Mouse (Mus musculus): Measurements from ENCODE around the gene She.

Gene She

DNA sequence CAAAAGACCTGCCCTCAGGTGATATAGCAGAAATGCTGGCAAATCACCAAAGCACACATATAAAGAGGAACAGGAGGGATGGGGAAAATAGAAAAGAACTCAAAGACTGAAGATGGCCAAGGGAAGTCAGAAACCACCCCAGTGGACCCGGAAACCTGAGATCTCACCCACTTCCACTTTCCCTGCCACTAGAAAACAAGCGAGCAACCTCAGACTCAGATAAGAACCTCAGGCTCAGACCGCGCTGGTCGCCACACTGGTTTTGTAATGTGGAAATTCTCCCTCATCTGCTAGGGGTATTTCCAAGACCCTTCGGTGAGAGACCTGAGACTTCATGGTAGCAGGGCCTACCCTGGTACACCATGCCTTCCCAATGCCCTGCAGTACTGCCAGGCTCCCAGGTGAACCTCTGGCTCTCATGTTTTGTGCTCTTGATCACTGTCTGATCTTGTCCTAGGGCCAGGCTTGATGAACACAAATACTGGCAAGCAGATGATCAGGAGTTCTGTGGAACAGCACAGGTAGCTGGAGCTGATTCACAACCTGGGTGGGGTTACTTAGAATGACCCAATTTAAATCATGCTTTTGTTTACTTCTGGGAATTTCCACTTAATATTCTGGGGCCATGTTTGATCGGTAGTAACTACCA, 56.5 kb downstream of the She start:
- DNase-seq, result no peak

DNA sequence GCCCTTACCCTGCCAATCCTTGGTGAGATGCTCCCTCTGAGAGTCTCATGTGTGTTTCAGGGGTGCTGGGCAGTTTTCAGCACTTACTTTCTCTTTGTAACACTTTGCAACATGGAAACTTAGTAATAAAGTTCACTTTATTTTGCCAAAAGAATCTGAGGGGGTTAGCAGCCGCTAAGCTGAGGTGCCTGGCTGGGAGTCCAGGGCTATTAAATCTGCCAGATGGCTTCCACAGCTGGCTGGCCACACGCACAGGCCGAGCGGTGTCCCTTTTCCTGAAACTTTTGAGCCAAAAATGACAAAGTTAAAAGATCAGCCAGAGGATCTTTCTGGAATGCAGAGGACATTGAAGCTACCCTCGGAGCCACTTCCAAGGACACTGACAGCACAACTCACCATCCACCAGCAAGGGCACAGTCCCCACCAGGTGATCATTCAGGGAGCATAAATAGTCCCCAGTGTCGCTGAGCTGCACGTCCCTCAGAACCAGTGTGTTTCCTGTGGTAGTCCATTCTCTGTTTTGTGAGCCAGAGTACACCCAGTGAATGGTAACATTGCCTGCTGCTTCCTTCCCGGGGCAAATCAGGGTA, 58.8 kb downstream of the She start:
- DNase-seq, result no peak

DNA sequence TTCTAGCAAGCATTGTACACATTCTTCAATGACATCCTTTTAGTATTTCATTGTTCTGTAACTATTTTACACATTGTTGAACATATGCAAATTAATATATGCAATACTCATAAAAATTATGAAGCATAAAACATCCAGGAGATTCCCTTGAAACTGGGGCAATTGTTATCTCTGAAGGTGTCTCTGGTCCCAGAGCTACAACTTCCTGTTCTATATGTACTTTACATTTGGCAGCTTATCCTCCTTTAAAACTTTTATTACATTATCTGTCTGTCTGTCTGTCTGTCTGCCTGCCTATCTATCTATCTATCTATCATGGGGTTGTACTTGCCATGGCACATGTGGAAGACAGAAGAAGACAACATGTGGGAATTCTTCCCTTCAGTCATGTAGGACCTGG, 60.5 kb downstream of the She start:
- no peak for DNase-seq

DNA sequence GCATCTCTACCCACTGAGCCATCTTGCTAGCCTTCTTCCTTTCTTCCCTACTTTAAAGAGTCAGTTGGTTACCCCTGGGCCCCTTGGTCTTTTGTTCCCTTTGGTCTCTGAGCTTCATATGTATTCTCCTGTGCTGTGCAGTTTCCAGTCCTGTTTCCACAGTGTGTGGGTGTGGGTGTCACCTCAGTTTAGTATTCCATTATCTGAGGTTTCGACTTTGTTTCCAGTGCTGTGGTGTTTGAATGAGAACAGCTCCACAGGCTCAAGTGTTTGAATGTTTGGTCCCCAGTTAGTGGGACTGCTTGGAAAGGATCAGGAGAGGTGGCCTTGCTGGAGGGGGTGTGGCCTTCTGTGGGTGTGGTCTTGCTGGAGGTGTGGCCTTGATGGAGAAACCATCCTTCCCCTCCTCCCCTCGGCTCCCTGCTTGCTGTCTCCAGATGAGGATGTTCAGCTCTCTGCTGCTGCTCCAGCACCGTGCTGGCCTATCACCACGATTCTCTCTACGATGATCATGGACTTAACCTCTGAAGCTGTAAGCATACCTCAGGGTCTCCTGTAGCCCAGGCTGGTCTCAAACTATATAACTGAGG, 61.4 kb downstream of the She start:
- no peak for DNase-seq

DNA sequence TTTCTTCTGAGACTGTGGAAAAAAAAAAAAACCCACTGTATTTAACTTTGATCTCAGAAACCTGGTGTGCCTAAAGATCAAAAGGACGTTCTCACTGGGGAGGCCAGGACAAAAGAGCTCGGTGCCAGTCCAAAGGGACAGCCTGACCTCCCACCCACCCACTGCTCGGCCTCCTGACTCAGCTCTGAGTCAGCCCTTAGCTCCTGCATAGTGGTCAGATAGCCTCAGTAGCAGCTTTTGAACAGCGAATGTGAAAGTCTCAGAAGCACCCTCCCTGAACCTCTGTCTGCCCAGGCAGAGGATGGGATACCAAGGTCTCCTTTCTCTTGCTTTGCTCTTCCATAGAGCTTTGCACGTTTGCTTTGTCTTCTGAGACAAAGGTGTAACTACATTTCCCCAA, 65.4 kb downstream of the She start:
- no peak for DNase-seq

DNA sequence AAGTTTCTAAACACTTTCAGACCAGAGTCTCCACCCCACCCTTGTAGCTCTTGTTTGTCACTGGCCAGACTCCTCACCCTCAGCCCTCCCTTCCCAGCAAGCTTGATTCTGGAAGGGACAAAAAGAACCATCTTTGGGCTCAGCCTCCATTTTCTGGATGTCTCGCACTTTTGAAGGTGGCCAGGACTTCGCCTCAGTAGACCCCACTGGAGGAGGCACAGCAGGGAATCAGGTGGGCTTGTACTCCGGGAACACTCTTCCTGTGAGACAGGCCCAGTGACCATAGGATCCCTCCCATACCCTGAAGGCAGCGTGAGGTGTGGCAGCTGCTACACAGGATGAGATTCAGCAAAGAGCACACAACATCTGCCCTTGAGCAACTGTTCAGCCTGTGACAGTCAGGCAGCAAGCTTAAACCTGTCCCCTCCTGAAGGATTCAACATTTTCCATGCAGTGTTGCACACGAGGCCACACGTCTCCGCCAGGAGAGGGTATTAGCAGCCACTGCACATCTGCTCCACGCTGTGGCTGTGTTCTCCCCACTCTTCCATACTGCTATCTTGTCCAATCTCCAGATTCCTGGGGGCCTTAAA, 66.1 kb downstream of the She start:
- no peak for DNase-seq

DNA sequence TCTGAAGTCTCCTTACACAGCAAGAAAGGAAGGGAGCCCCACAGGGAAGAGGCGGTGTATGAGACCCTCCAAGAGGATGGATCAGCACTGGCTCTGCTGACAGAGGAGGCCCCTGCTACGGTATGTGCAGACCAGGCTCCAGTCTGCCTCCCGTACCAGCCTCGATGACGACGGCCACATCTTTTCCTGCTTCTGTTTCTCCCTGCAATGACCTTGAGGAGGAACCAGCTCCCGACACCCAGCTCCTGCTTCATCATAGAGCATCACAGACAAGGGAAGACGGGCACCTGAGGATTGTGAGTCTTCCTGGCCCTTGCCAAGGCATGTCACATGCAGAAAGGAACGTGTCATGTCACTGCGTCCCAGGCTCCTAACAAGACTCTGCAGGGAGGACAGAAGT, 66.8 kb downstream of the She start:
- no peak for DNase-seq

DNA sequence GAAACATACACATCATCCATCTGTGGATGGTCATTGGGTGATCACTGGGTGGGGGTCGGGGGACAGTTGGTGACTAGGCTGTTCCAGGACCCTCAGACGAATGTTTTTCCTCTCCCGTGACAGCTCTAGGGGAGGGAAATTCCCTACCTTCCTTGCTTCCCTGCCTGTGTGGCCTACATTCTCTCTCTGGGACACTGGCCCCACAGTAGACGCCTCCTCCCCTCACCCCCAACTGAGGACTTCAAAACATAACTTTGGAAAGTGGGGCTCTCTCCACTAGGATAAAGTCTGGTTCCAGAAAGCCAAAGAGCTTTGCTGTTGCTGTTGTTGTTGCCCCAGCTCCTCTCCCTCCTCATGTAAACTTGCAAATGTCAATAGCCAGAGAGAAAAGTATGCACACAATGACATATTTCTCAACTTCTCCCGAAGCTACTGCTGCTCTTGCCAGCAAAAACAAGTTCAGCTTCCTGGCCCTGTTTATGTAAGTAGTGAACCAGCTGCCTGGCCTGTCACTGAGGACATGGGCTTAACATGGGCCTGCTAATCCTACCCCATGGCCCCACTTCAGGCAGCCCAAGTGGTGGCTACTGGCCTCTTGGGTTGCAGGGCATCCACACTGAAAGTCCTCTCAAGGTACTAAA, 67.8 kb downstream of the She start:
- DNase-seq, result no peak

DNA sequence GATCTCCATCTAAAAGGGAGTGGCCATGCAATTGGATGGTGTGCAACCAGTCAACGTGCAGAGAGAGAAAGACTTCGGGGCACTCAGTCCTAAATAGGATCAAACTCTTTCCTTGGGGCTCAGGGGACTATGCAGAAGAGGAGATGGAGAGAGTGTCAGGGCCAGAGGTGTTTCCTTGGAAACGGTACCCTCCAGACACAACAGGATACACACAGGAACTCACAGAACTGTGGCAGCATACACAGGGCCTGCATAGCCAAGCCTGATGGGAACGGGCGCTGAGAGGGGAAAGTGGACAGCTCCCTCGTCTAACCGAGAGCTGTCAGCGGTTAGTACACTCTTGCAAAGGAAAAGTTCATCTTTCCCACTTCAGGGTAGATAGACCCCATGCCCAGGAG, 68.3 kb downstream of the She start:
- DNase-seq, result no peak

DNA sequence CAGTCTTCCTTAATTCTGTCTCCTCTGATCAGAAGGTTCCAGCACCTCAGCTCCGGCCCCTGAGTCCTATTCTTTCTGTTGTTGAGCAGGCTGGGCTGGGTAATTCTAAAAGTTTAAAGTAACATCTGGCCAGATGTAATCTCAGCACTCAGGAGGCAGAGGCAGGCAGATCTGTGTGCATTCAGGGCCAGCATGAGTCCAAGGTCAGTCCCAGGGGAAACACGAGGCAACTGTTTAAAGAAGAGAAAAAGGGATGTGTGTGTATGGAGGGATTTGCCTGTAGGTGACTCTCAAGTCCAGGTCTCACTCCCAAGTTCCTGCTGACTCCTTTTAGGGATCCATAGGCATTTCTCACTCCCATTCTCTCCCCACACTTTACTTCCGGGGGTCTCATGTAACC, 76.7 kb downstream of the She start:
- no peak for DNase-seq
